Mouse (Mus musculus): ENCODE data around the gene Mas1.

GRCm38 (mm10) chr17:12839475-12840267 is 28.3 kb downstream of the Mas1 start:
- TF ChIP-seq CTCF (IDR thresholded peaks at IDR 0.05; ENCODE audit: extremely low read depth, insufficient read depth, low read length) (no peak), POLR2A (IDR thresholded peaks at IDR 0.05; ENCODE audit: extremely low read depth, insufficient read depth, low read length) (no peak)

Data from cortical plate, adult 2 months (tissue).